Mouse (Mus musculus) G1E (cell line): Measurements from ENCODE around the gene Bcl9l.

Source experiments
- CTCF ChIP-seq: IDR thresholded peaks from 2 replicates; pipeline ENCODE4 v1.5.1; 2012; ENCODE audit warnings: low read depth, low read length, inconsistent platforms, mixed read lengths
- GATA2 ChIP-seq: IDR thresholded peaks from 2 replicates; pipeline ENCODE4 v1.6.1; 2012; ENCODE audit warnings: low read depth, low read length, inconsistent platforms, borderline replicate concordance
- POLR2AphosphoS5 ChIP-seq: IDR thresholded peaks from 2 replicates; pipeline ENCODE4 v1.6.1; 2012; ENCODE audit warnings: low read depth, low read length, inconsistent platforms; ENCODE audit not compliant: insufficient replicate concordance
- TAL1 ChIP-seq: conservative IDR thresholded peaks from 2 replicates; pipeline ENCODE4 v1.6.1; 2012; ENCODE audit warnings: low read depth, low read length, inconsistent platforms, mixed read lengths

DNA sequence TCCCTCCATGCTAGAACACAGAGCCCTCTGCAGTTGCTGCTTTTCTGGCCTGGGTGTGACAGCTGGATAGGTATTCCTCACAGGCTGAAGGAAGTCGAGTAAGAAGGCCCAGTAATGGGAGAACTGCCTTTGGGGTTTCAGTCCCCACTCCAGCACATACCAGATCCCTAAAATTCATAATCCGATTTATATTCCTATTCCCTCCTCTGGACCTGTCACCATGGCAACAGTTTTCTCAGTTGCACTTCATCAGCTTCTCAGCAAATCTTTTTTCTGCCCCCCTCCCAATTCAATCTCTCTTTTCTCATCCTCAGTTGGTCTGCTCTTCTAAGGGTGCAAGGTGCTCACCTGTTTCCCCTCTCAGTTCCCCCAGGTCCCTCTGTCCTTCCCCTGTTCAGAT, 13.8 kb upstream of the Bcl9l start:
- TF ChIP-seq CTCF (no peak), POLR2AphosphoS5 (no peak), TAL1 (no peak), GATA2 (no peak)
